Mouse (Mus musculus) hindbrain, postnatal 0 days (tissue): ENCODE measurements around the gene Hps6. TPM values are rescaled to one million over a fixed set of nuclear protein-coding genes. Genes with fewer than 3 reads are reported as not detected.

ENCODE experiments used
- ATAC-seq: fragments of 200-750 bp; cut with Nextera tagmentation; 2 replicates; pipeline ENCODE4 v1.8.0; 2017; ENCODE audit warnings: mild to moderate bottlenecking, moderate TSS enrichment, moderate library complexity
- DNase-seq: peaks from one replicate; pipeline ENCODE4 v3.0.0-alpha.2; 2015; ENCODE audit warnings: low spot score
- H3K27ac ChIP-seq: fragments of 300-500 bp; sonication (generic); 2 replicates; pipeline ENCODE4 v1.5.1; 2014; ENCODE audit warnings: mild to moderate bottlenecking
- H3K27me3 ChIP-seq: fragments of 300-500 bp; sonication (generic); 2 replicates; pipeline ENCODE4 v1.6.1; 2014; ENCODE audit warnings: low read length, mixed read lengths; ENCODE audit not compliant: insufficient read depth
- H3K36me3 ChIP-seq: fragments of 300-500 bp; sonication (generic); 2 replicates; pipeline ENCODE4 v1.6.1; 2014; ENCODE audit warnings: low read length, mixed read lengths; ENCODE audit not compliant: insufficient read depth
- H3K4me1 ChIP-seq: fragments of 300-500 bp; sonication (generic); 2 replicates; pipeline ENCODE4 v1.6.1; 2014; ENCODE audit warnings: antibody characterized with exemption, low read length, mixed read lengths; ENCODE audit not compliant: insufficient read depth
- H3K4me2 ChIP-seq: fragments of 300-500 bp; sonication (generic); 2 replicates; pipeline ENCODE4 v1.6.1; 2014; ENCODE audit warnings: low read depth, mild to moderate bottlenecking, low read length, moderate library complexity, mixed read lengths
- H3K4me3 ChIP-seq: fragments of 300-500 bp; sonication (generic); 2 replicates; pipeline ENCODE4 v1.5.1; 2014; ENCODE audit warnings: low read length
- H3K9ac ChIP-seq: fragments of 300-500 bp; sonication (generic); replicated peaks from 2 replicates; pipeline ENCODE4 v1.6.1; 2014; ENCODE audit warnings: mild to moderate bottlenecking, low read length, moderate library complexity, mixed read lengths
- H3K9me3 ChIP-seq: fragments of 300-500 bp; sonication (generic); 2 replicates; pipeline ENCODE4 v1.6.1; 2016; ENCODE audit warnings: low read length, mixed read lengths
- CTCF ChIP-seq: IDR thresholded peaks from 2 replicates; pipeline ENCODE4 v1.5.1; 2016; ENCODE audit warnings: antibody characterized with exemption, control low read depth, low read depth
- WGBS: fragments of 180-500 bp; shearing (Covaris S2); extraction: QIAGEN DNeasy Blood & Tissue Kit; methylation state at CpG from one replicate; pipeline ENCODE4 v1.1.7; 2014; 5-methylcytosine and 5-hydroxymethylcytosine counted together
- polyA plus RNA-seq: library from polyadenylated mRNA; unstranded; fragments of >200 nt; fragmentation: Nextera tagmentation; extraction: Ambion mirVana; gene quantifications from 2 replicates; pipeline ENCODE4 v1.2.1, GENCODE M21; 2015
- total RNA-seq: library from RNA; depleted of rRNA; stranded (reverse); fragments of >200 nt; gene quantifications from 2 replicates; pipeline ENCODE4 v1.2.3, GENCODE M21; 2014

Hps6 gene
- total and polyA plus RNA-seq, 2 experiments from 2014 or later = 4.7 to 10.6 TPM

- H3K4me1 ChIP-seq = peaks cover 6% of the 10 kb centered on the region; the same call in 1 of the 2 replicates
- no peak overlapping the region for H3K4me2 ChIP-seq
- H3K27ac ChIP-seq = no peak overlapping the region
- no peak for TF ChIP-seq CTCF
- no peak overlapping the region for H3K9ac ChIP-seq
- no peak for DNase-seq
- peak; percentile 17; the same call in 1 of the 2 replicates for ATAC-seq
- WGBS = 70% methylated on average over 17 of the region's 17 CpGs
- no peaks in the 10 kb centered on the region for H3K9me3 ChIP-seq
- H3K27me3 ChIP-seq = no peaks in the 10 kb centered on the region
- no peak overlapping the region for H3K4me3 ChIP-seq
- H3K36me3 ChIP-seq = no peaks in the 10 kb centered on the region
Observed at GRCm38 (mm10) chr19:46004814-46005466, 1.6 kb downstream of the Hps6 start.

- Histone ChIP-seq H3K4me1 (peaks cover 6% of the 10 kb centered on the region; the same call in 1 of the 2 replicates), H3K4me2 (no peak overlapping the region), H3K27me3 (no peaks in the 10 kb centered on the region), H3K36me3 (no peaks in the 10 kb centered on the region), H3K9ac (no peak overlapping the region), H3K9me3 (no peaks in the 10 kb centered on the region), H3K27ac (no peak overlapping the region), H3K4me3 (no peak overlapping the region)
- no peak for ATAC-seq
- TF ChIP-seq CTCF = no peak
- 82% methylated on average over 7 of the region's 7 CpGs for WGBS
- no peak for DNase-seq
Observed at GRCm38 (mm10) chr19:46005680-46006079, 2.4 kb downstream of the Hps6 start.

GRCm38 (mm10) chr19:46014572-46015178 is 11.4 kb downstream of the Hps6 start:
- H3K4me1 ChIP-seq = no peaks in the 10 kb centered on the region
- WGBS = 43% methylated on average over 12 of the region's 12 CpGs
- H3K4me3 ChIP-seq = no peak overlapping the region
- no peaks in the 10 kb centered on the region for H3K9me3 ChIP-seq
- H3K27ac ChIP-seq = no peak overlapping the region
- ATAC-seq (peak; percentile 85), DNase-seq (peak; percentile 91)
- no peaks in the 10 kb centered on the region for H3K27me3 ChIP-seq
- H3K36me3 ChIP-seq = no peaks in the 10 kb centered on the region
- H3K4me2 ChIP-seq = no peak overlapping the region
- peak; percentile 98 for TF ChIP-seq CTCF
- H3K9ac ChIP-seq = no peak overlapping the region

- DNase-seq (no peak), ATAC-seq (no peak)
- no peaks in the 10 kb centered on the region for H3K27me3 ChIP-seq
- WGBS = 69% methylated on average over 2 of the region's 2 CpGs
- H3K9me3 ChIP-seq = no peaks in the 10 kb centered on the region
- no peak overlapping the region for H3K27ac ChIP-seq
- no peaks in the 10 kb centered on the region for H3K4me1 ChIP-seq
- no peak overlapping the region for H3K4me3 ChIP-seq
- no peaks in the 10 kb centered on the region for H3K36me3 ChIP-seq
- H3K9ac ChIP-seq = no peak overlapping the region
- H3K4me2 ChIP-seq = no peak overlapping the region
- TF ChIP-seq CTCF = no peak
Observed at GRCm38 (mm10) chr19:46016023-46016422, 12.7 kb downstream of the Hps6 start.

- Histone ChIP-seq H3K4me3 (no peak overlapping the region), H3K4me2 (no peak overlapping the region), H3K27ac (no peak overlapping the region), H3K36me3 (no peaks in the 10 kb centered on the region), H3K9me3 (no peaks in the 10 kb centered on the region), H3K27me3 (no peaks in the 10 kb centered on the region), H3K9ac (no peak overlapping the region), H3K4me1 (no peaks in the 10 kb centered on the region)
- DNase-seq = no peak
- 81% methylated on average over 6 of the region's 6 CpGs for WGBS
- no peak for ATAC-seq
- TF ChIP-seq CTCF = no peak
Observed at GRCm38 (mm10) chr19:46024959-46025358, 21.7 kb downstream of the Hps6 start.

- Histone ChIP-seq H3K4me3 (no peak overlapping the region), H3K4me2 (no peak overlapping the region), H3K27ac (no peak overlapping the region), H3K9me3 (no peaks in the 10 kb centered on the region), H3K9ac (0 out of 2 replicates have a peak overlapping the region, but pooled peaks have one; percentile 9), H3K27me3 (no peaks in the 10 kb centered on the region), H3K36me3 (no peaks in the 10 kb centered on the region; the same call in 1 of the 2 replicates), H3K4me1 (no peaks in the 10 kb centered on the region)
- no peak for TF ChIP-seq CTCF
- 38% methylated on average over 8 of the region's 8 CpGs for WGBS
- DNase-seq (no peak), ATAC-seq (no peak)
Observed at GRCm38 (mm10) chr19:46026567-46026966, 23.3 kb downstream of the Hps6 start.
